Mouse (Mus musculus) midbrain, embryonic 15.5 days (tissue): ENCODE measurements at regions not wholly inside any gene's neighbourhood (a gene's known extent, or its start where the extent isn't known, plus 50 kb on each side); places are given as distances from the start of the nearest gene placed in this dataset.

Experiments used
- ATAC-seq: fragments of 200-750 bp; cut with Nextera tagmentation; replicated peaks from 2 replicates; pipeline ENCODE4 v1.8.0; 2017; ENCODE audit warnings: moderate TSS enrichment
- H3K27ac ChIP-seq: fragments of 300-500 bp; sonication (generic); 2 replicates; pipeline ENCODE4 v1.5.1; 2015; ENCODE audit warnings: mild to moderate bottlenecking, inconsistent platforms
- H3K27me3 ChIP-seq: fragments of 300-500 bp; sonication (generic); replicated peaks from 2 replicates; pipeline ENCODE4 v1.6.1; 2015; ENCODE audit warnings: inconsistent platforms
- H3K36me3 ChIP-seq: fragments of 300-500 bp; sonication (generic); replicated peaks from 2 replicates; pipeline ENCODE4 v1.6.1; 2015; ENCODE audit warnings: inconsistent platforms
- H3K4me1 ChIP-seq: fragments of 300-500 bp; sonication (generic); 2 replicates; pipeline ENCODE4 v1.6.1; 2015; ENCODE audit warnings: inconsistent platforms
- H3K4me2 ChIP-seq: fragments of 300-500 bp; sonication (generic); 2 replicates; pipeline ENCODE4 v1.6.1; 2015; ENCODE audit warnings: inconsistent platforms, mild to moderate bottlenecking, moderate library complexity
- H3K4me3 ChIP-seq: fragments of 300-500 bp; sonication (generic); 2 replicates; pipeline ENCODE4 v1.5.1; 2015; ENCODE audit warnings: mild to moderate bottlenecking, inconsistent platforms
- H3K9ac ChIP-seq: fragments of 300-500 bp; sonication (generic); 2 replicates; pipeline ENCODE4 v1.6.1; 2015; ENCODE audit warnings: mild to moderate bottlenecking, inconsistent platforms
- H3K9me3 ChIP-seq: fragments of 300-500 bp; sonication (generic); 2 replicates; pipeline ENCODE4 v1.6.1; 2016; ENCODE audit warnings: inconsistent platforms
- WGBS: fragments of 180-500 bp; shearing (Covaris S2); methylation state at CpG from one replicate; pipeline ENCODE4 v1.1.7; 2015; ENCODE audit warnings: mixed read lengths; 5-methylcytosine and 5-hydroxymethylcytosine counted together

GRCm38 (mm10) chr6:94875065-94875464 lies 175.1 kb upstream of the Lrig1 start:
- H3K27me3 ChIP-seq, result no peaks in the 10 kb centered on the region
- H3K9me3 ChIP-seq, result no peaks in the 10 kb centered on the region
- ATAC-seq, result no peak
- H3K4me3 ChIP-seq, result no peak overlapping the region
- H3K4me2 ChIP-seq, result no peak overlapping the region
- WGBS, result 88% methylated on average over 4 of the region's 4 CpGs
- H3K9ac ChIP-seq, result no peak overlapping the region
- H3K4me1 ChIP-seq, result no peaks in the 10 kb centered on the region
- no peak overlapping the region for H3K27ac ChIP-seq
- H3K36me3 ChIP-seq, result no peaks in the 10 kb centered on the region

- H3K36me3 ChIP-seq, result no peaks in the 10 kb centered on the region
- H3K4me1 ChIP-seq, result no peaks in the 10 kb centered on the region
- H3K9me3 ChIP-seq, result no peaks in the 10 kb centered on the region
- 95% methylated on average over 1 of the region's 1 CpGs for WGBS
- no peak overlapping the region for H3K4me2 ChIP-seq
- no peak overlapping the region for H3K4me3 ChIP-seq
- H3K9ac ChIP-seq, result no peak overlapping the region
- no peaks in the 10 kb centered on the region for H3K27me3 ChIP-seq
- H3K27ac ChIP-seq, result no peak overlapping the region
- no peak for ATAC-seq
These were observed 174.5 kb upstream of the Lrig1 start for GRCm38 (mm10) chr6:94874415-94874814.

- no peak overlapping the region for H3K27ac ChIP-seq
- no peaks in the 10 kb centered on the region for H3K27me3 ChIP-seq
- H3K36me3 ChIP-seq, result no peaks in the 10 kb centered on the region
- H3K9ac ChIP-seq, result no peak overlapping the region
- no peaks in the 10 kb centered on the region for H3K4me1 ChIP-seq
- ATAC-seq, result no peak
- no peak overlapping the region for H3K4me2 ChIP-seq
- H3K9me3 ChIP-seq, result no peaks in the 10 kb centered on the region
- H3K4me3 ChIP-seq, result no peak overlapping the region
- WGBS, result 50% methylated on average over 3 of the region's 3 CpGs
These were observed 168.0 kb upstream of the Lrig1 start for GRCm38 (mm10) chr6:94867952-94868351.

- Histone ChIP-seq H3K9ac (no peak overlapping the region), H3K27ac (no peak overlapping the region), H3K4me2 (no peak overlapping the region), H3K36me3 (no peaks in the 10 kb centered on the region), H3K4me3 (no peak overlapping the region), H3K9me3 (no peaks in the 10 kb centered on the region), H3K27me3 (no peaks in the 10 kb centered on the region), H3K4me1 (no peaks in the 10 kb centered on the region)
- ATAC-seq, result no peak
- 79% methylated on average over 2 of the region's 2 CpGs for WGBS
These were observed 165.5 kb upstream of the Lrig1 start for GRCm38 (mm10) chr6:94865498-94865897.

GRCm38 (mm10) chr6:94858121-94858621 lies 158.2 kb upstream of the Lrig1 start:
- H3K9ac ChIP-seq, result no peak overlapping the region
- no peaks in the 10 kb centered on the region for H3K4me1 ChIP-seq
- H3K4me3 ChIP-seq, result no peak overlapping the region
- no peak for ATAC-seq
- 84% methylated on average over 5 of the region's 5 CpGs for WGBS
- no peak overlapping the region for H3K27ac ChIP-seq
- no peaks in the 10 kb centered on the region for H3K36me3 ChIP-seq
- no peak overlapping the region for H3K4me2 ChIP-seq
- no peaks in the 10 kb centered on the region for H3K9me3 ChIP-seq
- H3K27me3 ChIP-seq, result no peaks in the 10 kb centered on the region

GRCm38 (mm10) chr6:94850121-94850520 lies 150.2 kb upstream of the Lrig1 start:
- H3K27ac ChIP-seq, result no peak overlapping the region
- no peak overlapping the region for H3K4me3 ChIP-seq
- no peak overlapping the region for H3K9ac ChIP-seq
- ATAC-seq, result no peak
- no peaks in the 10 kb centered on the region for H3K36me3 ChIP-seq
- no peaks in the 10 kb centered on the region for H3K9me3 ChIP-seq
- H3K4me2 ChIP-seq, result no peak overlapping the region
- H3K27me3 ChIP-seq, result no peaks in the 10 kb centered on the region
- no peaks in the 10 kb centered on the region for H3K4me1 ChIP-seq
- WGBS, result 69% methylated on average over 4 of the region's 5 CpGs

GRCm38 (mm10) chr6:94849533-94849932 lies 149.6 kb upstream of the Lrig1 start:
- Histone ChIP-seq H3K9ac (no peak overlapping the region), H3K4me3 (no peak overlapping the region), H3K36me3 (no peaks in the 10 kb centered on the region), H3K27ac (no peak overlapping the region), H3K4me2 (no peak overlapping the region), H3K27me3 (no peaks in the 10 kb centered on the region), H3K9me3 (no peaks in the 10 kb centered on the region), H3K4me1 (no peaks in the 10 kb centered on the region)
- WGBS, result 79% methylated on average over 3 of the region's 3 CpGs
- ATAC-seq, result no peak

GRCm38 (mm10) chr6:94848437-94848836 lies 148.5 kb upstream of the Lrig1 start:
- no peaks in the 10 kb centered on the region for H3K36me3 ChIP-seq
- no peak overlapping the region for H3K9ac ChIP-seq
- no peak overlapping the region for H3K4me3 ChIP-seq
- WGBS, result 94% methylated on average over 1 of the region's 1 CpGs
- no peaks in the 10 kb centered on the region for H3K9me3 ChIP-seq
- H3K4me1 ChIP-seq, result no peaks in the 10 kb centered on the region
- no peak overlapping the region for H3K4me2 ChIP-seq
- H3K27me3 ChIP-seq, result no peaks in the 10 kb centered on the region
- no peak for ATAC-seq
- no peak overlapping the region for H3K27ac ChIP-seq

GRCm38 (mm10) chr6:94845821-94846220 lies 145.9 kb upstream of the Lrig1 start:
- no peak overlapping the region for H3K27ac ChIP-seq
- no peak overlapping the region for H3K4me3 ChIP-seq
- ATAC-seq, result no peak
- no peaks in the 10 kb centered on the region for H3K27me3 ChIP-seq
- H3K4me2 ChIP-seq, result no peak overlapping the region
- H3K9me3 ChIP-seq, result no peaks in the 10 kb centered on the region
- WGBS, result 63% methylated on average over 6 of the region's 6 CpGs
- no peak overlapping the region for H3K9ac ChIP-seq
- no peaks in the 10 kb centered on the region for H3K36me3 ChIP-seq
- no peaks in the 10 kb centered on the region for H3K4me1 ChIP-seq

GRCm38 (mm10) chr6:94842856-94843255 lies 142.9 kb upstream of the Lrig1 start:
- ATAC-seq, result no peak
- 87% methylated on average over 9 of the region's 9 CpGs for WGBS
- H3K9me3 ChIP-seq, result no peaks in the 10 kb centered on the region

GRCm38 (mm10) chr6:94841881-94842280 lies 141.9 kb upstream of the Lrig1 start:
- Histone ChIP-seq H3K4me2 (no peak overlapping the region), H3K27ac (no peak overlapping the region), H3K4me1 (no peaks in the 10 kb centered on the region), H3K36me3 (no peaks in the 10 kb centered on the region), H3K27me3 (no peaks in the 10 kb centered on the region), H3K9ac (no peak overlapping the region), H3K4me3 (no peak overlapping the region), H3K9me3 (no peaks in the 10 kb centered on the region)
- ATAC-seq, result no peak
- 67% methylated on average over 5 of the region's 5 CpGs for WGBS

More at GRCm38 (mm10) chr6:94842856-94843255, 142.9 kb upstream of the Lrig1 start:
- Histone ChIP-seq H3K4me2 (no peak overlapping the region), H3K4me3 (no peak overlapping the region), H3K36me3 (no peaks in the 10 kb centered on the region), H3K4me1 (no peaks in the 10 kb centered on the region), H3K9ac (no peak overlapping the region), H3K27me3 (no peaks in the 10 kb centered on the region), H3K27ac (no peak overlapping the region)

GRCm38 (mm10) chr6:94835742-94836141 lies 135.8 kb upstream of the Lrig1 start:
- no peaks in the 10 kb centered on the region for H3K9me3 ChIP-seq
- no peak overlapping the region for H3K4me2 ChIP-seq
- 54% methylated on average over 2 of the region's 2 CpGs for WGBS
- H3K27ac ChIP-seq, result no peak overlapping the region
- no peak overlapping the region for H3K9ac ChIP-seq
- no peak for ATAC-seq
- H3K36me3 ChIP-seq, result no peaks in the 10 kb centered on the region
- no peaks in the 10 kb centered on the region for H3K27me3 ChIP-seq
- H3K4me1 ChIP-seq, result no peaks in the 10 kb centered on the region
- no peak overlapping the region for H3K4me3 ChIP-seq

- Histone ChIP-seq H3K4me3 (no peak overlapping the region), H3K27me3 (no peaks in the 10 kb centered on the region), H3K9ac (no peak overlapping the region), H3K4me1 (no peaks in the 10 kb centered on the region), H3K4me2 (no peak overlapping the region), H3K9me3 (no peaks in the 10 kb centered on the region), H3K27ac (no peak overlapping the region), H3K36me3 (no peaks in the 10 kb centered on the region)
- 51% methylated on average over 1 of the region's 1 CpGs for WGBS
- ATAC-seq, result no peak
These were observed 134.6 kb upstream of the Lrig1 start for GRCm38 (mm10) chr6:94834551-94834950.
